Mouse (Mus musculus) forebrain, embryonic 15.5 days (tissue): ENCODE results near the gene Tmem88b. TPM values are rescaled to one million over a fixed set of nuclear protein-coding genes. Genes with fewer than 3 reads are reported as not detected.
A peak's percentile ranks its signal among the peaks of the same experiment; 100 is the strongest.

ENCODE experiments used
- ATAC-seq: fragments of 200-750 bp; cut with Nextera tagmentation; replicated peaks from 2 replicates; pipeline ENCODE4 v1.8.0; 2017; ENCODE audit warnings: mild to moderate bottlenecking, moderate TSS enrichment, moderate library complexity
- H3K27ac ChIP-seq: fragments of 300-500 bp; sonication (generic); replicated peaks from 2 replicates; pipeline ENCODE4 v1.5.1; 2015; ENCODE audit warnings: mild to moderate bottlenecking, inconsistent platforms
- H3K27me3 ChIP-seq: fragments of 300-500 bp; sonication (generic); 2 replicates; pipeline ENCODE4 v1.6.1; 2015; ENCODE audit warnings: inconsistent platforms
- H3K36me3 ChIP-seq: fragments of 300-500 bp; sonication (generic); 2 replicates; pipeline ENCODE4 v1.6.1; 2015; ENCODE audit warnings: mild to moderate bottlenecking, inconsistent platforms
- H3K4me1 ChIP-seq: fragments of 300-500 bp; sonication (generic); 2 replicates; pipeline ENCODE4 v1.6.1; 2015; ENCODE audit warnings: inconsistent platforms
- H3K4me2 ChIP-seq: fragments of 300-500 bp; sonication (generic); replicated peaks from 2 replicates; pipeline ENCODE4 v1.6.1; 2015; ENCODE audit warnings: mild to moderate bottlenecking, inconsistent platforms
- H3K4me3 ChIP-seq: fragments of 300-500 bp; sonication (generic); 2 replicates; pipeline ENCODE4 v1.5.1; 2015; ENCODE audit warnings: mild to moderate bottlenecking, inconsistent platforms
- H3K9ac ChIP-seq: fragments of 300-500 bp; sonication (generic); replicated peaks from 2 replicates; pipeline ENCODE4 v1.6.1; 2015; ENCODE audit warnings: mild to moderate bottlenecking, inconsistent platforms
- H3K9me3 ChIP-seq: fragments of 300-500 bp; sonication (generic); 2 replicates; pipeline ENCODE4 v1.6.1; 2016; ENCODE audit warnings: inconsistent platforms
- WGBS: fragments of 180-500 bp; shearing (Covaris S2); methylation state at CpG from one replicate; pipeline ENCODE4 v1.1.7; 2015; ENCODE audit warnings: mixed read lengths; 5-methylcytosine and 5-hydroxymethylcytosine counted together
- polyA plus RNA-seq: library from polyadenylated mRNA; unstranded; fragments of >200 nt; fragmentation: Nextera tagmentation; extraction: Ambion mirVana; gene quantifications from 2 replicates; pipeline ENCODE4 v1.2.1, GENCODE M21; 2015

The Tmem88b gene
- polyA plus RNA-seq, 1 experiment from 2014 or later: 0.29 TPM

DNA sequence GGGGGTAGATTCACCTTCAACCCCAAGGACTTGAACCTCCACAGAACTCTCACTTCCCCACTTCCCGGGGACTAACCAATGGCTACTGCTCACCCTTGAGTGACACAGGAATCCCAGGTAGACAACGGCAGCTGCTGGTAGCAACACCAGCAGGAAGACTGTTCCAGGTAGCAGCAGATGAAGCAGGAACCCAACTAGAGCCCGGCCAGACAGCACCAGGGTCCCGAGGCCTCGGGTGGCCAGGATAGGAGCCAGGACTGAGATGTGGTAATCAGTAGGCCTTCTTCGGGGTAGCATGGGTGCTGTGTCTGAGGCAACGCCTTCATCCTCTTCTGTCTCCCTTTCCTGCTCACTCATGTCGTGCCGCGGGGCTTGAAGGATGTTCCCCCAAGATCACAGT, 428 bp downstream of the Tmem88b start:
- H3K4me2 ChIP-seq: no peak overlapping the region
- H3K27ac ChIP-seq: no peak overlapping the region
- no peak overlapping the region for H3K9ac ChIP-seq
- peaks cover 15% of the 10 kb centered on the region for H3K4me1 ChIP-seq
- no peaks in the 10 kb centered on the region for H3K9me3 ChIP-seq
- WGBS: 83% methylated on average over 10 of the region's 10 CpGs
- H3K36me3 ChIP-seq: no peaks in the 10 kb centered on the region
- H3K4me3 ChIP-seq: 0 out of 2 replicates have a peak overlapping the region, but pooled peaks have one; percentile 4
- H3K27me3 ChIP-seq: no peaks in the 10 kb centered on the region
- no peak for ATAC-seq

DNA sequence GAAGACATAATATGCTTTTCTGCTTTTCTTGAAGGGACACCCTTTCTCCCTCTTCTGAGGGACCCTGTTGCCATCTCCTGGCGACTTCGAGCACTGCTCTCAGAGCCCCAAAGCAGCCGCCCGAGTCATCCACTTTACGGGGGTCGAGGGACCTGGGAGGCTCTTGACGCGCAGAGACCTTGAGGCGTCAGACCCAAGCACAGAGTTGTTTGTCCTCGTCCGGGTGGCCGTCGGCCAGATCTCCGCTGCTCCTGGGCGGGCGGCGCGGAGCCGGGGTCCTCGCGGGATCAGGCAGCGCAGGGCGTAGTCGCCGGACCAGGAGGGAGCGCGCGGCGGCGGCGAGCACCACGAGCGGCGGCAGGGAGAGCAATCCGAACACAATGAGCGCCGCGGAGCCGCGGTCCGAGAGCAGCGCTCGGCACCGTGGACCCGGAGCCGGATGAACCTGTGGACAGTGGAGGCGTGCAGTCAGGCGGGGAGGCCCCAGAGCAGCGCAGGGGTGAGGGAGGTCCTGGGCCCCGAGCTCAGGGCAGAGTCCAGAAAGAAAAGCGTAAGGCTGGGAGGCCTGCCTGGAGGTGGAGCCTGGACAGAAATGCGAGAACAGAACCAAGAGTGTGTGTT, 1.5 kb downstream of the Tmem88b start:
- ATAC-seq: peak; percentile 90
- under 1% methylated on average over 52 of the region's 52 CpGs for WGBS

DNA sequence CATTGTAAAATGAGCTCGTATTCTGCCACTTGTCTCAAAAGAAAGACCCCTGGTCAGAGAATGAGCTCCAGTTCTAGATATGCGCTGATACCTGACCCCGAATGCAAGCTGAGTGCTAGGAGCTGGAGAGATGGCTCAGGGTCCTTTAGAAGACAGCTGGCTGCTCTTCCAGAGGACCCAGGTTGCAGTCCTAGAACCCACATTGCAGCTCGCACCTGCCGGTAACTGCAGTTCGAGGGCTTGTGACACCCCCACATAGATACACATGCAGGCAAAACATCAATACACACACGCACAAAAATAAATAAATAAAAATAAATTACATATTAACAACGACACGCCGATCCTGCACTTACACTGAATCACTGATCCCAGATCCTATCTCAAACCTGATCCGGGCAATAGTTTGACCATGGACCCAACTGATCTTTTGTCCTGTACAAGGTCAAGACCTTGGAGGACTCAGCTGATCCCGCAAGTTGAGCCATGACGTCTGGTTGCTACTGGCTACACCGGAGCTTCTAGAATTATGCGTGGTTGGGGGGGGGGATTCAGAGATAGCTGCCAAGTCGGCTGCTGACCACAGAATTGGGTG, 2.1 kb downstream of the Tmem88b start:
- no peaks in the 10 kb centered on the region for H3K9me3 ChIP-seq
- H3K4me3 ChIP-seq: peak overlapping the region; percentile 81
- H3K36me3 ChIP-seq: no peaks in the 10 kb centered on the region
- peak overlapping the region; percentile 90 for H3K27ac ChIP-seq
- H3K4me2 ChIP-seq: peak overlapping the region; percentile 89
- no peaks in the 10 kb centered on the region for H3K27me3 ChIP-seq
- WGBS: 42% methylated on average over 16 of the region's 16 CpGs
- H3K9ac ChIP-seq: peak overlapping the region; percentile 94
- 0 out of 2 replicates have a peak, but pooled peaks have one; percentile 11 for ATAC-seq
- peaks cover 15% of the 10 kb centered on the region for H3K4me1 ChIP-seq

More for the DNA sequence above, 1.5 kb downstream of the Tmem88b start:
- H3K4me2 ChIP-seq: peak overlapping the region; percentile 89
- peak overlapping the region; percentile 90 for H3K27ac ChIP-seq
- H3K9me3 ChIP-seq: no peaks in the 10 kb centered on the region
- peaks cover 15% of the 10 kb centered on the region for H3K4me1 ChIP-seq
- H3K9ac ChIP-seq: peak overlapping the region; percentile 94
- no peaks in the 10 kb centered on the region for H3K36me3 ChIP-seq
- no peaks in the 10 kb centered on the region for H3K27me3 ChIP-seq
- peak overlapping the region; percentile 81 for H3K4me3 ChIP-seq

DNA sequence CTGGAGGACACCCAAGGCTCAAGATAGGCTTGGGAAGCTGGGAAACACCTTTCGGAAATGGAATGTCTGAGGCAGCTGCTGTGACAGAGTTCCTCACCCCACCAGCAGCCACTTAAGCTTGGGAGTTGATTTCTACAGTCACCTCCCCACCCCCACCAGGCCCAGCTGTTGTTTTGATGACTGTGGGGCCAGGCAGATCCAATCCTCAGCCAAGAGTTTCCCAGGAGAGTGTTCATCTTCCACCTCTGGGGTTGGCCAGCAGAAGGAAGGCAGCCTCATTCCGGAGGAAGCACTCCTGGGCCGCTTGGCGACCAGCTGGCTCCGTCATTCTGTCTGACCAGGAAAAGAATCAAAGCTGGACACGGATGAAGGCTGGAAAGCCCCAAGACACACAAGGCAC, 4.8 kb downstream of the Tmem88b start:
- Histone ChIP-seq H3K4me1 (peaks cover 15% of the 10 kb centered on the region), H3K27me3 (no peaks in the 10 kb centered on the region), H3K27ac (no peak overlapping the region), H3K4me2 (no peak overlapping the region), H3K36me3 (no peaks in the 10 kb centered on the region), H3K9me3 (no peaks in the 10 kb centered on the region), H3K4me3 (no peak overlapping the region), H3K9ac (no peak overlapping the region)
- WGBS: 39% methylated on average over 6 of the region's 6 CpGs
- no peak for ATAC-seq

DNA sequence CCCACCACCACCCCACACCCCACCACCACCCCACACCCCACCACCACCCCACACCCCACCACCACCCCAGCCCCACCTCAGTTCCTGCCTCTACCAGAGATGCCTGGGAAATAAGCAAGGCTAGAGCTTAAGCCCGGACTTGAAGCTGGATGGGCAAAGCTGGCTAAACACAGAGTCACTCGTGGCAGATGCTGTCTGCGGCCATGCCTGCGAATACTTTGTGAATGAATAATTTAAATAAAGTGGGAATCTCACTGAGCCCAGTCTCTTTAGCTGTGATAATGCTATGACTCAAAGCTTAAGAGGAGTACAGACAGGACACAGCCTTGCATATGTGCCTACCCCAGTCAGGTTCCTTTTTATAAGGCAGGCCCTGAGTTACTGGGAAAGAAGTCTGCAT, 6.2 kb downstream of the Tmem88b start:
- 85% methylated on average over 4 of the region's 4 CpGs for whole genome bisulfite sequencing

DNA sequence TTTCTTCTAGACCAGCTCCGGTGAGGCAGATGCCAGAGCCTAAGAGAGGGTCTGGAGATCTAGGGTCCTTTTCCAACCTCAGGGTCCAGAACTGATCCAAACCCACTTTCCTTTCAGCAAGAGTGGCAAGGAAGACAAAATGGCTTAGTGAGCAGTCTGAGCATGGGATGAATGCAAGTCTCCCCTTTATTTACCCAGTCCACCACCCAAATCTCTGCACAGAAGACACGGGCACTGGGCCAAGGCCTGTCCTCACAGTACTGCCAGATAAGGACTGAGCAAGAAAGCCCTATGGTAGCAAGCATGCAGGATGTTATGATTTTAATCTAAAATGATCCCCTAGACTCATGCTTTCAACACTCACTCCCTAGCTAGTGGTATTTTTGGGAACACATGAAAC, 7.9 kb downstream of the Tmem88b start:
- Histone ChIP-seq H3K4me1 (peaks cover 23% of the 10 kb centered on the region), H3K4me2 (no peak overlapping the region), H3K27me3 (0 out of 2 replicates have a peak, but pooled peaks cover 4% of the 10 kb centered on the region), H3K9me3 (no peaks in the 10 kb centered on the region), H3K9ac (no peak overlapping the region), H3K27ac (no peak overlapping the region), H3K36me3 (no peaks in the 10 kb centered on the region), H3K4me3 (no peak overlapping the region)
- WGBS: 87% methylated on average over 2 of the region's 2 CpGs
- ATAC-seq: no peak

More for the DNA sequence above, 6.2 kb downstream of the Tmem88b start:
- no peak for ATAC-seq
- Histone ChIP-seq H3K4me3 (no peak overlapping the region), H3K27ac (no peak overlapping the region), H3K4me1 (peaks cover 22% of the 10 kb centered on the region), H3K27me3 (no peaks in the 10 kb centered on the region), H3K9me3 (no peaks in the 10 kb centered on the region), H3K4me2 (no peak overlapping the region), H3K36me3 (no peaks in the 10 kb centered on the region), H3K9ac (no peak overlapping the region)

DNA sequence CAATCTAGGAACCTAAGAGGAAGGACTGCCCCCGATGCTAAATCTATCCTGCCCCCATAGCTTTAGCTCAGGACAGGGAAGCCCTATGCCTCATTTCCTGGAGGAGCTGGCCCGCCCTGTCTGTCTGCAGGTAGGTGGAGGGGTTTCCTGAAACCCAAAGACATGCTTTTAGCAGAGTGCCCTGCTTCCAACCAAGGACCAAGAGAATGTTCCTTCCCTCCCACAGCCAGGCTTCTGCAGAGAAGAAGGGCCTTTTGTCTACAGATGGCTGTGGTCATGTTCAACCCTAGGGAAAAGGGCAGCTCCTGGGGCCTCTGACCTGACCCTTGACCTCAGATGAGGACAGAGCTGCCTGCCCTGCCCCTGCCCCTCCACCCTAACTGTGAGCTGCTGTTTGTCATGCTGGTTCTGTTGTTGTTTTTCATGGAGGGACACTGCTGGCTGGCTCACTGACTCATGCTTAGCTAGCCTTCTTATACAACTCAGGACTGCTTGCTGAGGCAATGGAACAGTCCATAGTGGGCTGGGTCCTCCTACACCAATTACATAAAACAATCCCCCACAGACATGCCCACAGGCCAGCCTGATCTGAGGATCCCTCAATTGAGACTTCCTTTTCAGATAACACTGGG, 8.9 kb downstream of the Tmem88b start:
- Histone ChIP-seq H3K36me3 (no peaks in the 10 kb centered on the region), H3K9me3 (no peaks in the 10 kb centered on the region), H3K9ac (no peak overlapping the region), H3K27me3 (0 out of 2 replicates have a peak, but pooled peaks cover 6% of the 10 kb centered on the region), H3K4me2 (no peak overlapping the region), H3K4me3 (no peak overlapping the region), H3K4me1 (peaks cover 23% of the 10 kb centered on the region), H3K27ac (no peak overlapping the region)
- WGBS: 63% methylated on average over 2 of the region's 2 CpGs
- no peak for ATAC-seq

DNA sequence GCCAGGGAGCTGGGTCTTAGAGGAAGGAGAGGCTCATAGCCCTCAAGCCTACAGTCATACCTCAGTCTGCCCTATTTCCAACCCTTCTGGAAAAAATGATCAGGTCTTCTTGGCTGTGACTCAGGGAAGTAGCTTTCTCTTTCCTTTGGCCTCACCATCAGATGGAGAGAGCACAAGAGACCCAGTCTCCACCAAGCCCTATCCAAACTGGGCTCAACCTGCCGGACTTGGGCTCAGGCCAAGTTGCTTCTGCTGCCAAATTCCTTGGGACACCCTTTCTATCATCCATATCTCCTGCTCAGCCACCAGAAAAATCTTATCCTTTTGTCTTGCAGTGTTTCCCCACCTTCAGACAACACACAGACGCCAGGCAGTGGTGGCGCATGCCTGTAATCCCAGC, 9.8 kb downstream of the Tmem88b start:
- Histone ChIP-seq H3K27me3 (0 out of 2 replicates have a peak, but pooled peaks cover 8% of the 10 kb centered on the region), H3K9me3 (no peaks in the 10 kb centered on the region), H3K4me3 (no peak overlapping the region), H3K27ac (no peak overlapping the region), H3K36me3 (no peaks in the 10 kb centered on the region), H3K9ac (no peak overlapping the region), H3K4me2 (no peak overlapping the region), H3K4me1 (peaks cover 23% of the 10 kb centered on the region)
- 62% methylated on average over 3 of the region's 3 CpGs for WGBS
- no peak for ATAC-seq

DNA sequence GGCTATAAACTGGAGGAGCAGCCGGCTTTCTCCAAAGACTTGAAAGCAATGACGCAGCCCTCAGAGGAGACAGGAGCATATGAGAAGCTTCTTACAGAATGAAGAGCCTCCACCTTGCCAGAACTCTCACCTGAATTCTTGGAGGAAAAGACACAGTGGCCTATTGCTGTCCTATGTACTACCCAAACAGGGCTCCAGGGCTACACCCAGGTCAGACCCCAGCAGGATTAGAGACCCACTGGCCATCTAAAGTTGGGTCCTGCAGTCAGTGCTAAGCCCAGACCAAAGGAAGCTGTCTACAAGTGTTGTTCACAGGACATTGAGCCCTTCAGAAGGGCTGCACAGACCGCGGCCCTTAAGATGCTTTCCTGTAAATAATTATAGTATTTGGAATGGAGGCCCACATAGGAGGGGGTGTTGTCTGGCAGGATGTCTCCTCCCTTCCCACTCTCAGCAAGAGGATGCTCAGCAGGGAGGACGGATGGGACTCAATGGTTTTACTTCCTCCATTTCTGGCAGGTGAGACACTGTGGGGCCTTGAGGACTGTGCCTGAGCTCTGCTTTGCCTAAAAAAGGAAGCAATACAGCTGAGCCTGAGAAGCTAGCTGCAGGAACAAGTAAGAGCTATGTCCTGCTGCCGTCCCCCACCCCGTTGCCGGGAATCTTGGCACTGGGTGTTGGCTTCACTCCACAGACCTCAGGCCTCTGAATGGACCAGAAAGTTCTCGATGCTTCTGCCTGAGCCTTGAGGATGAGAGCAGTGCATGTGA, 10.5 kb downstream of the Tmem88b start:
- Histone ChIP-seq H3K4me2 (peak overlapping the region; percentile 66), H3K27me3 (0 out of 2 replicates have a peak, but pooled peaks cover 8% of the 10 kb centered on the region), H3K27ac (no peak overlapping the region; the same call in 1 of the 2 replicates), H3K9me3 (no peaks in the 10 kb centered on the region), H3K4me1 (peaks cover 28% of the 10 kb centered on the region), H3K9ac (peak overlapping the region; percentile 53), H3K4me3 (peak overlapping the region; percentile 46), H3K36me3 (no peaks in the 10 kb centered on the region)
- 47% methylated on average over 9 of the region's 9 CpGs for WGBS
- ATAC-seq: no peak

DNA sequence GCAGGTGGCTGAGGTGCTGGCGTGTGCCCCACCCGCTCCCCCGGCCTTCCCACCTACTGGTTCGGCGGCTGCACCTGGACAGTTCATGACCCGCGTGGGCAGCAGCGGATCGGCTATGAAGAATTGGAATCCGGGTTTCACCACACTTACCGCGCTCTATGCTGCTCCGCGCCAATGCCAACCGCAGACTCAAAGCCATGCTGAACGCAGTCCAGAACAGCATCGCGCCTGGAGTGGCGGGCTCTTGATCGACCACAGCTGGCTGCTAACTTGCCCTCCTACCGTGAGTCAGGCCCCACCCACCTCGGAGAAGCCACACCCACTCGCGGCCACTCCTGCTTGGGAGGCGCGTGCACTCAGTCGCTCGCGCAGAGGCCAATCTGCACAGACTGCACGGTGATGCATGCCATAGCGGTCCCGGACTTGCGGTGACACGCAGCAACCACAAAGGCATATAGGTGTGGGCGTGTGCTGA, 11.4 kb downstream of the Tmem88b start, which contains the start of gene Vwa1:
TSS of gene Vwa1 (minus strand) at position 419 of the 475 bp plus-strand sequence.
- Histone ChIP-seq H3K27me3 (0 out of 2 replicates have a peak, but pooled peaks cover 8% of the 10 kb centered on the region), H3K9me3 (no peaks in the 10 kb centered on the region), H3K36me3 (no peaks in the 10 kb centered on the region), H3K27ac (peak within 1 kb of the TSS; percentile 36; the same call in 1 of the 2 replicates), H3K4me1 (peaks cover 36% of the 10 kb centered on the region), H3K4me2 (peak within 1 kb of the TSS; percentile 66), H3K4me3 (peak within 1 kb of the TSS; percentile 46), H3K9ac (peak within 1 kb of the TSS; percentile 53)
- 1% methylated on average over 35 of the region's 35 CpGs for WGBS
- peak; percentile 71 for ATAC-seq

DNA sequence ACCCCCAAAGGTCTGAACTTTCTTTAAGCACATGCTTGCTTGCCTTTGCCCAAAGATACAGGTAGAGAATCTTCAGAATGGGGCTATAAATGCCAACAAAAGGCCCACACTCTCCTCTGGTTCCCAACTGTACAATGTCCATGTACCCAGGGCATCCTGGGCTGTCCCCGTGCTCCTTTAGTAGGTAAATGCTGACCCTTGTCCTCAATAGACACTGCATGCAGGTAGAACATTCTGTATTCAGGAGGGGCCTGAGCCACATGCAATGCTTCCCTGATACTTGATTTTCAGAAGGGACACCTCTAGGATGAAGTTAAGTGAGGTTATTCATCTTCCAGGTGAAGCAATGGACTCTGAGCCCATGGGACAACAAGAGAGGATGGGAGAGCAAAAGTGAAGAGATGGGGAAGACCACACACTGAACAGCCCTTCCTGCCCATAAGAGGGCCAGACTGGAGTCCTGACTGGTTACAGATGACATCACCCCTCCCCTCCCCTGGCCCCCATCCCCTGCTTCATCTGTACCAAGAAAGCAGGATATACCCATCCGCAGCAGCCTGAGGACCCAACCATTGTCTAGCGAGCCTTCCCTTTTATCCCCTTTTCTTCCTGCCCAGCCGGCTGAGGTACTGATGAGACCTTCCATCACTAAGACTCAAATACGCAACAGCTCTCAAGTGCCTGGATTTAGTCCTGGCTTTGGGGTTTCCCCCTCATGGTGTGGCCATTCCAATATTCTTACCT, 12.2 kb downstream of the Tmem88b start:
- peak overlapping the region; percentile 66 for H3K4me2 ChIP-seq
- ATAC-seq: no peak
- H3K9ac ChIP-seq: no peak overlapping the region
- H3K27ac ChIP-seq: no peak overlapping the region
- H3K27me3 ChIP-seq: 0 out of 2 replicates have a peak, but pooled peaks cover 8% of the 10 kb centered on the region
- WGBS: 34% methylated on average over 5 of the region's 5 CpGs
- H3K4me3 ChIP-seq: peak overlapping the region; percentile 46
- H3K36me3 ChIP-seq: no peaks in the 10 kb centered on the region
- H3K4me1 ChIP-seq: peaks cover 36% of the 10 kb centered on the region
- no peaks in the 10 kb centered on the region for H3K9me3 ChIP-seq
